ENCODE assay signal across 17 mouse cellular contexts in genomic region chr9:32053886-32054615, GRCm38 (mm10).
DNase-seq lines count a peak whose midpoint lies in the region; ATAC-seq and TF ChIP-seq lines count a peak whose summit lies in the region.
"Had no signal": no experiment of that assay in that cellular context is flagged by ENCODE, and none has a peak within 500 bp of the region (broad histone marks: within the 10 kb centered on the region; RNA-seq: fewer than 3 reads in every experiment).

No protein-coding gene starts in this region.

- no peak for TF ChIP-seq POLR2A in kidney, adult 2 months (IDR thresholded peaks at IDR 0.05; ENCODE audit: low read depth, low read length)

- no peak overlapping the region for H3K9ac ChIP-seq in kidney, embryonic 16.5 days (replicated peaks; ENCODE audit: low read length)
- H3K9ac ChIP-seq in hindbrain, embryonic 14.5 days = no peak overlapping the region
- H3K9ac ChIP-seq in neural tube, embryonic 14.5 days (replicated peaks; ENCODE audit: low read depth, low read length) = no peak overlapping the region
- H3K9ac ChIP-seq in liver, embryonic 12.5 days = no peak overlapping the region
- H3K9ac ChIP-seq: kidney, embryonic 15.5 days; liver, embryonic 15.5 days; stomach, embryonic 15.5 days had no signal

- H3K36me3 ChIP-seq in kidney, embryonic 16.5 days (ENCODE audit: insufficient read depth, low read length) = no peaks in the 10 kb centered on the region
- H3K36me3 ChIP-seq in kidney, adult 2 months (ENCODE audit: control insufficient read depth, insufficient read depth, low read length) = no peaks in the 10 kb centered on the region
- H3K36me3 ChIP-seq in hindbrain, embryonic 14.5 days (replicated peaks; ENCODE audit: control insufficient read depth, insufficient read depth) = no peaks in the 10 kb centered on the region
- H3K36me3 ChIP-seq in neural tube, embryonic 14.5 days (ENCODE audit: control insufficient read depth, insufficient read depth, low read length) = no peaks in the 10 kb centered on the region
- no peaks in the 10 kb centered on the region for H3K36me3 ChIP-seq in liver, embryonic 12.5 days
- H3K36me3 ChIP-seq: G1E; kidney, embryonic 15.5 days; liver, embryonic 15.5 days; stomach, embryonic 15.5 days had no signal

- H3K4me1 ChIP-seq in kidney, embryonic 16.5 days (ENCODE audit: insufficient read depth, low read length) = peaks cover 17% of the 10 kb centered on the region
- peaks cover 12% of the 10 kb centered on the region; the same call in 1 of the 2 replicates for H3K4me1 ChIP-seq in kidney, adult 2 months (ENCODE audit: control insufficient read depth, insufficient read depth, low read length)
- H3K4me1 ChIP-seq in hindbrain, embryonic 14.5 days (replicated peaks; ENCODE audit: control insufficient read depth, insufficient read depth, low read length) = peaks cover 6% of the 10 kb centered on the region
- no peaks in the 10 kb centered on the region for H3K4me1 ChIP-seq in neural tube, embryonic 14.5 days (ENCODE audit: control insufficient read depth, insufficient read depth, low read length)
- no peaks in the 10 kb centered on the region for H3K4me1 ChIP-seq in liver, embryonic 12.5 days
- H3K4me1 ChIP-seq: liver, embryonic 15.5 days had no signal

- H3K27me3 ChIP-seq in kidney, embryonic 16.5 days (ENCODE audit: insufficient read depth, low read length) = no peaks in the 10 kb centered on the region
- no peaks in the 10 kb centered on the region for H3K27me3 ChIP-seq in kidney, adult 2 months (replicated peaks; ENCODE audit: control insufficient read depth, insufficient read depth, low read length)
- H3K27me3 ChIP-seq in hindbrain, embryonic 14.5 days (ENCODE audit: control insufficient read depth, insufficient read depth, low read length) = no peaks in the 10 kb centered on the region
- no peaks in the 10 kb centered on the region for H3K27me3 ChIP-seq in neural tube, embryonic 14.5 days (ENCODE audit: control insufficient read depth, insufficient read depth, low read length)
- no peaks in the 10 kb centered on the region for H3K27me3 ChIP-seq in liver, embryonic 12.5 days (replicated peaks)
- H3K27me3 ChIP-seq: kidney, embryonic 15.5 days; liver, embryonic 15.5 days; stomach, embryonic 15.5 days had no signal

- no peak overlapping the region for H3K4me3 ChIP-seq in kidney, embryonic 16.5 days (ENCODE audit: low read length)
- H3K4me3 ChIP-seq in kidney, adult 2 months (ENCODE audit: insufficient read depth, low read depth, low read length) = no peak overlapping the region
- H3K4me3 ChIP-seq in hindbrain, embryonic 14.5 days (replicated peaks; ENCODE audit: low read length) = no peak overlapping the region
- no peak overlapping the region for H3K4me3 ChIP-seq in neural tube, embryonic 14.5 days (ENCODE audit: low read depth, low read length)
- no peak overlapping the region for H3K4me3 ChIP-seq in liver, embryonic 12.5 days
- H3K4me3 ChIP-seq: erythroblast, embryonic 14.5 days; kidney, embryonic 15.5 days; liver, embryonic 15.5 days; myocyte; stomach, embryonic 15.5 days had no signal

- WGBS in kidney, embryonic 16.5 days = 57% methylated on average over 4 of the region's 4 CpGs
- WGBS in kidney, adult 2 months = 34% methylated on average over 4 of the region's 4 CpGs
- WGBS in hindbrain, embryonic 14.5 days = 35% methylated on average over 4 of the region's 4 CpGs
- 43% methylated on average over 4 of the region's 4 CpGs for whole genome bisulfite sequencing in neural tube, embryonic 14.5 days
- 66% methylated on average over 4 of the region's 4 CpGs for WGBS in liver, embryonic 12.5 days (ENCODE audit: insufficient replicate concordance)

- 0 out of 2 replicates have a peak overlapping the region, but pooled peaks have one; percentile 5 for H3K27ac ChIP-seq in kidney, embryonic 16.5 days (ENCODE audit: low read length)
- H3K27ac ChIP-seq in kidney, adult 2 months (ENCODE audit: insufficient read depth, low read depth, low read length) = no peak overlapping the region
- peak overlapping the region; percentile 27; the same call in 1 of the 2 replicates for H3K27ac ChIP-seq in hindbrain, embryonic 14.5 days
- H3K27ac ChIP-seq in neural tube, embryonic 14.5 days (ENCODE audit: low read depth, low read length) = no peak overlapping the region
- no peak overlapping the region for H3K27ac ChIP-seq in liver, embryonic 12.5 days
- H3K27ac ChIP-seq: kidney, embryonic 15.5 days; liver, embryonic 15.5 days; stomach, embryonic 15.5 days had no signal

- 0 out of 2 replicates have a peak, but pooled peaks cover 2% of the 10 kb centered on the region for H3K9me3 ChIP-seq in kidney, embryonic 16.5 days (ENCODE audit: low read length)
- H3K9me3 ChIP-seq in hindbrain, embryonic 14.5 days (ENCODE audit: control insufficient read depth, low read length) = no peaks in the 10 kb centered on the region
- no peaks in the 10 kb centered on the region for H3K9me3 ChIP-seq in neural tube, embryonic 14.5 days (ENCODE audit: control insufficient read depth, low read length)
- no peaks in the 10 kb centered on the region for H3K9me3 ChIP-seq in liver, embryonic 12.5 days (replicated peaks)
- H3K9me3 ChIP-seq: kidney, embryonic 15.5 days; liver, embryonic 15.5 days; stomach, embryonic 15.5 days had no signal

- H3K4me2 ChIP-seq in kidney, embryonic 16.5 days (replicated peaks; ENCODE audit: low read depth, low read length) = no peak overlapping the region
- no peak overlapping the region for H3K4me2 ChIP-seq in hindbrain, embryonic 14.5 days (replicated peaks)
- H3K4me2 ChIP-seq in neural tube, embryonic 14.5 days (ENCODE audit: low read depth, low read length) = no peak overlapping the region
- no peak overlapping the region for H3K4me2 ChIP-seq in liver, embryonic 12.5 days
- H3K4me2 ChIP-seq: kidney, embryonic 15.5 days; liver, embryonic 15.5 days; stomach, embryonic 15.5 days had no signal

- no peak for TF ChIP-seq CTCF in kidney, adult 2 months (conservative IDR thresholded peaks at IDR 0.05; ENCODE audit: insufficient read depth, insufficient read length, low read depth, low read length)

- no peak for DNase-seq in kidney, adult 2 months
- DNase-seq in embryo, embryonic 10 days (ENCODE audit: low spot score) = peak; percentile 68
- DNase-seq in hindbrain, embryonic 14.5 days (ENCODE audit: low spot score) = no peak
- DNase-seq: adrenal gland, postnatal 25 days; gastrocnemius, postnatal 36 days; lung, postnatal 4 days had no signal

- no peak for ATAC-seq in kidney, embryonic 16.5 days (ENCODE audit: low FRiP score, low TSS enrichment)
- ATAC-seq in hindbrain, embryonic 14.5 days (ENCODE audit: low FRiP score) = peak; percentile 48; the same call in 1 of the 2 replicates
- ATAC-seq in neural tube, embryonic 14.5 days (ENCODE audit: low read depth) = peak; percentile 65
- ATAC-seq in granulocyte monocyte progenitor cell, adult 5-6 weeks (replicated peaks; ENCODE audit: poor library complexity, severe bottlenecking) = no peak
- no peak for ATAC-seq in liver, embryonic 12.5 days
- ATAC-seq: inflammation-experienced regulatory T-cells, adult 6 months had no signal

Comparison
In these comparisons a context has a peak if more than half of its experiments do, and no peak if none do; other contexts are left out.
1. H3K27ac ChIP-seq: peak in kidney, embryonic 16.5 days (single experiment) and hindbrain, embryonic 14.5 days (single experiment); none in kidney, adult 2 months (single experiment), neural tube, embryonic 14.5 days (single experiment) and liver, embryonic 12.5 days (single experiment).
2. ATAC-seq: peak in hindbrain, embryonic 14.5 days (single experiment) and neural tube, embryonic 14.5 days (single experiment); none in kidney, embryonic 16.5 days (single experiment), granulocyte monocyte progenitor cell, adult 5-6 weeks (single experiment) and liver, embryonic 12.5 days (single experiment).